Mouse (Mus musculus): ENCODE measurements around the gene Samd10. TPM values are rescaled to one million over a fixed set of nuclear protein-coding genes. Genes with fewer than 3 reads are reported as not detected.
A peak's percentile ranks its signal among the peaks of the same experiment; 100 is the strongest.

Samd10 gene
- total RNA-seq (2015) (7.4 and 9.7 TPM in 2 replicates), total RNA-seq (2017) (2.3 and 2.8 TPM in 2 replicates)

- ATAC-seq (ENCODE audit: poor library complexity, severe bottlenecking) = peak; percentile 43
Observed at GRCm38 (mm10) chr2:181598454-181599351, at the start of gene Samd10. TSS of gene Samd10 (minus strand) at chr2:181599212.

GRCm38 (mm10) chr2:181646626-181647472 is 47.8 kb upstream of the Samd10 start:
- ATAC-seq (ENCODE audit: poor library complexity, severe bottlenecking) = no peak

- no peak for ATAC-seq (ENCODE audit: poor library complexity, severe bottlenecking)
Observed at GRCm38 (mm10) chr2:181645666-181646065, 46.7 kb upstream of the Samd10 start.

GRCm38 (mm10) chr2:181644361-181644760 is 45.3 kb upstream of the Samd10 start:
- ATAC-seq (ENCODE audit: poor library complexity, severe bottlenecking) = peak; percentile 84

- ATAC-seq (ENCODE audit: poor library complexity, severe bottlenecking) = no peak
Observed at GRCm38 (mm10) chr2:181635865-181636264, 36.9 kb upstream of the Samd10 start.

GRCm38 (mm10) chr2:181632624-181633023 is 33.6 kb upstream of the Samd10 start:
- ATAC-seq (ENCODE audit: poor library complexity, severe bottlenecking) = no peak

GRCm38 (mm10) chr2:181628471-181628870 is 29.5 kb upstream of the Samd10 start:
- ATAC-seq (ENCODE audit: poor library complexity, severe bottlenecking) = no peak

- ATAC-seq (ENCODE audit: poor library complexity, severe bottlenecking) = 0 out of 2 replicates have a peak, but pooled peaks have one; percentile 40
Observed at GRCm38 (mm10) chr2:181623401-181623800, 24.4 kb upstream of the Samd10 start.

- no peak for ATAC-seq (ENCODE audit: poor library complexity, severe bottlenecking)
Observed at GRCm38 (mm10) chr2:181618761-181619495, 19.9 kb upstream of the Samd10 start.

- no peak for ATAC-seq (ENCODE audit: poor library complexity, severe bottlenecking)
Observed at GRCm38 (mm10) chr2:181602367-181602766, 3.4 kb upstream of the Samd10 start.

GRCm38 (mm10) chr2:181601751-181602145 is 2.7 kb upstream of the Samd10 start:
- no peak for ATAC-seq (ENCODE audit: poor library complexity, severe bottlenecking)

GRCm38 (mm10) chr2:181600828-181601750 is 2.1 kb upstream of the Samd10 start:
- ATAC-seq (ENCODE audit: poor library complexity, severe bottlenecking) = peak; percentile 84

GRCm38 (mm10) chr2:181600226-181600758 is 1.3 kb upstream of the Samd10 start:
- no peak for ATAC-seq (ENCODE audit: poor library complexity, severe bottlenecking)

- ATAC-seq (ENCODE audit: poor library complexity, severe bottlenecking) = no peak
Observed at GRCm38 (mm10) chr2:181597378-181598061, 1.5 kb downstream of the Samd10 start.

GRCm38 (mm10) chr2:181596221-181596960 is 2.6 kb downstream of the Samd10 start:
- no peak for ATAC-seq (ENCODE audit: poor library complexity, severe bottlenecking)

GRCm38 (mm10) chr2:181594946-181595696 is 3.9 kb downstream of the Samd10 start:
- no peak for ATAC-seq (ENCODE audit: poor library complexity, severe bottlenecking)

GRCm38 (mm10) chr2:181593937-181594336 is 5.1 kb downstream of the Samd10 start:
- no peak for ATAC-seq (ENCODE audit: poor library complexity, severe bottlenecking)

All from megakaryocyte, adult 5-6 weeks (primary cell).